Mouse (Mus musculus) stomach, embryonic 15.5 days (tissue): ENCODE measurements around the gene Sufu. TPM values are rescaled to one million over a fixed set of nuclear protein-coding genes. Genes with fewer than 3 reads are reported as not detected.

Experiments
- ATAC-seq: fragments of 200-750 bp; cut with Nextera tagmentation; 2 replicates; pipeline ENCODE4 v1.8.0; 2017; ENCODE audit warnings: low read depth, moderate number of reproducible peaks, moderate TSS enrichment; ENCODE audit not compliant: insufficient read depth, low FRiP score
- H3K27ac ChIP-seq: fragments of 300-500 bp; sonication (generic); 2 replicates; pipeline ENCODE4 v1.5.1; 2015; ENCODE audit warnings: mild to moderate bottlenecking, inconsistent platforms
- H3K27me3 ChIP-seq: fragments of 300-500 bp; sonication (generic); replicated peaks from 2 replicates; pipeline ENCODE4 v1.6.1; 2015; ENCODE audit warnings: inconsistent platforms
- H3K36me3 ChIP-seq: fragments of 300-500 bp; sonication (generic); 2 replicates; pipeline ENCODE4 v1.6.1; 2015; ENCODE audit warnings: inconsistent platforms
- H3K4me1 ChIP-seq: fragments of 300-500 bp; sonication (generic); 2 replicates; pipeline ENCODE4 v1.6.1; 2015; ENCODE audit warnings: inconsistent platforms
- H3K4me2 ChIP-seq: fragments of 300-500 bp; sonication (generic); 2 replicates; pipeline ENCODE4 v1.6.1; 2015; ENCODE audit warnings: mild to moderate bottlenecking, inconsistent platforms
- H3K4me3 ChIP-seq: fragments of 300-500 bp; sonication (generic); replicated peaks from 2 replicates; pipeline ENCODE4 v1.5.1; 2015; ENCODE audit warnings: inconsistent platforms
- H3K9ac ChIP-seq: fragments of 300-500 bp; sonication (generic); 2 replicates; pipeline ENCODE4 v1.6.1; 2015; ENCODE audit warnings: inconsistent platforms
- H3K9me3 ChIP-seq: fragments of 300-500 bp; sonication (generic); 2 replicates; pipeline ENCODE4 v1.6.1; 2016; ENCODE audit warnings: inconsistent platforms
- WGBS: fragments of 180-500 bp; shearing (Covaris S2); methylation state at CpG from one replicate; pipeline ENCODE4 v1.1.7; 2015; 5-methylcytosine and 5-hydroxymethylcytosine counted together
- polyA plus RNA-seq: library from polyadenylated mRNA; unstranded; fragments of >200 nt; fragmentation: Nextera tagmentation; extraction: Ambion mirVana; gene quantifications from 2 replicates; pipeline ENCODE4 v1.2.1, GENCODE M21; 2015

Gene Sufu
- 24.9 and 26.2 TPM in 2 replicates for polyA plus RNA-seq

- H3K27me3 ChIP-seq: no peaks in the 10 kb centered on the region
- peak; percentile 88 for ATAC-seq
- under 1% methylated on average over 56 of the region's 57 CpGs for WGBS
- H3K4me3 ChIP-seq: peak within 1 kb of the TSS; percentile 87
- 0 out of 2 replicates have a peak, but pooled peaks cover under 1% of the 10 kb centered on the region for H3K36me3 ChIP-seq
- H3K9me3 ChIP-seq: no peaks in the 10 kb centered on the region
- peak within 1 kb of the TSS; percentile 71 for H3K4me2 ChIP-seq
- H3K9ac ChIP-seq: peak within 1 kb of the TSS; percentile 82
- H3K27ac ChIP-seq: peak within 1 kb of the TSS; percentile 90
- peaks cover 39% of the 10 kb centered on the region for H3K4me1 ChIP-seq
Measured at GRCm38 (mm10) chr19:46396686-46397435, at the start of gene Sufu. Gene Sufu, plus strand, starts transcription at chr19:46396896.

GRCm38 (mm10) chr19:46347146-46347545 lies 49.5 kb upstream of the Sufu start:
- no peaks in the 10 kb centered on the region for H3K27me3 ChIP-seq
- no peak overlapping the region for H3K4me2 ChIP-seq
- H3K9ac ChIP-seq: no peak overlapping the region
- H3K27ac ChIP-seq: no peak overlapping the region
- no peak overlapping the region for H3K4me3 ChIP-seq
- no peak for ATAC-seq
- peaks cover 18% of the 10 kb centered on the region for H3K4me1 ChIP-seq
- no peaks in the 10 kb centered on the region for H3K36me3 ChIP-seq
- H3K9me3 ChIP-seq: no peaks in the 10 kb centered on the region
- 97% methylated on average over 1 of the region's 1 CpGs for WGBS

- no peaks in the 10 kb centered on the region for H3K9me3 ChIP-seq
- H3K4me1 ChIP-seq: peaks cover 18% of the 10 kb centered on the region
- H3K27ac ChIP-seq: peak overlapping the region; percentile 84
- peak overlapping the region; percentile 63 for H3K4me3 ChIP-seq
- no peaks in the 10 kb centered on the region for H3K27me3 ChIP-seq
- H3K4me2 ChIP-seq: peak overlapping the region; percentile 98
- no peaks in the 10 kb centered on the region for H3K36me3 ChIP-seq
- WGBS: 29% methylated on average over 14 of the region's 14 CpGs
- H3K9ac ChIP-seq: peak overlapping the region; percentile 70; the same call in 1 of the 2 replicates
- ATAC-seq: no peak
Measured at GRCm38 (mm10) chr19:46347936-46348668, 48.6 kb upstream of the Sufu start.

GRCm38 (mm10) chr19:46348761-46349458 lies 47.8 kb upstream of the Sufu start:
- peak; percentile 72 for ATAC-seq
- Histone ChIP-seq H3K27me3 (no peaks in the 10 kb centered on the region), H3K9ac (peak overlapping the region; percentile 70), H3K36me3 (no peaks in the 10 kb centered on the region), H3K27ac (peak overlapping the region; percentile 84), H3K4me2 (peak overlapping the region; percentile 98), H3K9me3 (no peaks in the 10 kb centered on the region), H3K4me1 (peaks cover 18% of the 10 kb centered on the region), H3K4me3 (peak overlapping the region; percentile 63)
- WGBS: under 1% methylated on average over 78 of the region's 78 CpGs

- Histone ChIP-seq H3K27ac (peak overlapping the region; percentile 84; the same call in 1 of the 2 replicates), H3K4me2 (peak overlapping the region; percentile 98), H3K4me1 (peaks cover 18% of the 10 kb centered on the region), H3K4me3 (peak overlapping the region; percentile 63), H3K9me3 (no peaks in the 10 kb centered on the region), H3K36me3 (no peaks in the 10 kb centered on the region), H3K27me3 (no peaks in the 10 kb centered on the region), H3K9ac (no peak overlapping the region)
- ATAC-seq: 0 out of 2 replicates have a peak, but pooled peaks have one; percentile 4
- 27% methylated on average over 6 of the region's 6 CpGs for WGBS
Measured at GRCm38 (mm10) chr19:46349550-46349949, 47.1 kb upstream of the Sufu start.

- WGBS: 62% methylated on average over 10 of the region's 10 CpGs
- Histone ChIP-seq H3K9me3 (no peaks in the 10 kb centered on the region), H3K4me2 (peak within 1 kb of the TSS; percentile 98), H3K27me3 (no peaks in the 10 kb centered on the region), H3K9ac (peak within 1 kb of the TSS; percentile 70), H3K4me1 (peaks cover 17% of the 10 kb centered on the region), H3K4me3 (peak within 1 kb of the TSS; percentile 63), H3K27ac (peak within 1 kb of the TSS; percentile 84; the same call in 1 of the 2 replicates), H3K36me3 (no peaks in the 10 kb centered on the region)
- no peak for ATAC-seq
Measured at GRCm38 (mm10) chr19:46350168-46350932, 46.3 kb upstream of the Sufu start, which contains the start of gene 2310034G01Rik. Gene 2310034G01Rik, minus strand, starts transcription at chr19:46350302.

GRCm38 (mm10) chr19:46356701-46357138 lies 40.0 kb upstream of the Sufu start:
- peaks cover 3% of the 10 kb centered on the region; the same call in 1 of the 2 replicates for H3K27me3 ChIP-seq
- peaks cover 8% of the 10 kb centered on the region; the same call in 1 of the 2 replicates for H3K4me1 ChIP-seq
- H3K4me3 ChIP-seq: peak overlapping the region; percentile 53
- H3K36me3 ChIP-seq: no peaks in the 10 kb centered on the region
- ATAC-seq: peak; percentile 89
- H3K9ac ChIP-seq: peak overlapping the region; percentile 1; the same call in 1 of the 2 replicates
- under 1% methylated on average over 29 of the region's 29 CpGs for WGBS
- no peaks in the 10 kb centered on the region for H3K9me3 ChIP-seq
- H3K27ac ChIP-seq: peak overlapping the region; percentile 46
- H3K4me2 ChIP-seq: peak overlapping the region; percentile 88

- H3K9me3 ChIP-seq: no peaks in the 10 kb centered on the region
- peaks cover 3% of the 10 kb centered on the region; the same call in 1 of the 2 replicates for H3K27me3 ChIP-seq
- H3K36me3 ChIP-seq: no peaks in the 10 kb centered on the region
- H3K4me1 ChIP-seq: peaks cover 8% of the 10 kb centered on the region; the same call in 1 of the 2 replicates
- H3K4me2 ChIP-seq: peak overlapping the region; percentile 88
- H3K27ac ChIP-seq: peak overlapping the region; percentile 46
- ATAC-seq: peak; percentile 57; the same call in 1 of the 2 replicates
- H3K9ac ChIP-seq: peak overlapping the region; percentile 1; the same call in 1 of the 2 replicates
- 16% methylated on average over 25 of the region's 25 CpGs for WGBS
- peak overlapping the region; percentile 53 for H3K4me3 ChIP-seq
Measured at GRCm38 (mm10) chr19:46357344-46358280, 39.1 kb upstream of the Sufu start.

GRCm38 (mm10) chr19:46358381-46358780 lies 38.3 kb upstream of the Sufu start:
- H3K4me3 ChIP-seq: no peak overlapping the region
- no peak for ATAC-seq
- H3K27ac ChIP-seq: peak overlapping the region; percentile 46
- no peak overlapping the region for H3K9ac ChIP-seq
- 63% methylated on average over 4 of the region's 4 CpGs for WGBS
- H3K4me1 ChIP-seq: peaks cover 8% of the 10 kb centered on the region; the same call in 1 of the 2 replicates
- H3K4me2 ChIP-seq: peak overlapping the region; percentile 88
- no peaks in the 10 kb centered on the region for H3K36me3 ChIP-seq
- peaks cover 3% of the 10 kb centered on the region; the same call in 1 of the 2 replicates for H3K27me3 ChIP-seq
- H3K9me3 ChIP-seq: no peaks in the 10 kb centered on the region

- Histone ChIP-seq H3K27ac (no peak overlapping the region), H3K9me3 (no peaks in the 10 kb centered on the region), H3K27me3 (no peaks in the 10 kb centered on the region), H3K36me3 (no peaks in the 10 kb centered on the region), H3K4me3 (no peak overlapping the region), H3K4me1 (peaks cover 8% of the 10 kb centered on the region; the same call in 1 of the 2 replicates), H3K9ac (no peak overlapping the region), H3K4me2 (no peak overlapping the region)
- 83% methylated on average over 8 of the region's 8 CpGs for WGBS
- ATAC-seq: no peak
Measured at GRCm38 (mm10) chr19:46362104-46362503, 34.6 kb upstream of the Sufu start.
